ENCODE assay signal across 11 mouse cellular contexts in genomic region chr10:77591546-77591945, GRCm38 (mm10). TPM values are rescaled to one million over a fixed set of nuclear protein-coding genes. Genes with fewer than 3 reads are reported as not detected.
DNase-seq lines count a peak whose midpoint lies in the region; ATAC-seq lines count a peak whose summit lies in the region.
"Had no signal": no experiment of that assay in that cellular context is flagged by ENCODE, and none has a peak within 500 bp of the region (broad histone marks: within the 10 kb centered on the region; RNA-seq: fewer than 3 reads in every experiment).

No protein-coding gene starts in this region.

- peak; percentile 46 to 69 for DNase-seq in layer of hippocampus, adult 18-20 months (ENCODE audit: low spot score in 2 of 2)
- DNase-seq in layer of hippocampus, postnatal 36 days, result no peak
- no peak for DNase-seq in neural tube, embryonic 10.5 days (ENCODE audit: extremely low spot score, low spot score)
- peak; percentile 72 to 95 for DNase-seq in left cerebral cortex, postnatal 25 days (ENCODE audit: low spot score in 2 of 2)

- H3K4me3 ChIP-seq in neural tube, embryonic 15.5 days (replicated peaks), result no peak overlapping the region
- no peak overlapping the region for H3K4me3 ChIP-seq in forebrain, embryonic 16.5 days (replicated peaks; ENCODE audit: low read length)
- H3K4me3 ChIP-seq: embryonic facial prominence, embryonic 12.5 days; hindbrain, embryonic 15.5 days; limb, embryonic 15.5 days; lung, embryonic 15.5 days had no signal

- no peaks in the 10 kb centered on the region for H3K9me3 ChIP-seq in neural tube, embryonic 15.5 days (replicated peaks)
- H3K9me3 ChIP-seq in forebrain, embryonic 16.5 days (ENCODE audit: control insufficient read depth, low read length), result no peaks in the 10 kb centered on the region
- H3K9me3 ChIP-seq: embryonic facial prominence, embryonic 12.5 days; hindbrain, embryonic 15.5 days; limb, embryonic 15.5 days; lung, embryonic 15.5 days had no signal

- H3K4me2 ChIP-seq in neural tube, embryonic 15.5 days, result no peak overlapping the region
- no peak overlapping the region for H3K4me2 ChIP-seq in forebrain, embryonic 16.5 days (ENCODE audit: low read length)
- H3K4me2 ChIP-seq: embryonic facial prominence, embryonic 12.5 days; hindbrain, embryonic 15.5 days; limb, embryonic 15.5 days; lung, embryonic 15.5 days had no signal

- no peak for ATAC-seq in neural tube, embryonic 15.5 days (ENCODE audit: low FRiP score)
- no peak for ATAC-seq in megakaryocyte-erythroid progenitor cell, adult 5-6 weeks (replicated peaks; ENCODE audit: low FRiP score, low TSS enrichment, poor library complexity, severe bottlenecking)
- no peak for ATAC-seq in forebrain, embryonic 16.5 days

- H3K36me3 ChIP-seq in neural tube, embryonic 15.5 days, result peaks cover 66% of the 10 kb centered on the region
- peaks cover 17% of the 10 kb centered on the region for H3K36me3 ChIP-seq in forebrain, embryonic 16.5 days (ENCODE audit: control insufficient read depth, insufficient read depth)

- intact Hi-C loops in left cerebral cortex, postnatal 25 days (cut with DNase I), result loop anchor here (2.0 kb wide), 1 partner anchor 19 kb away; no protein-coding TSS in a partner anchor

- H3K4me1 ChIP-seq in neural tube, embryonic 15.5 days, result peaks cover 24% of the 10 kb centered on the region
- no peaks in the 10 kb centered on the region for H3K4me1 ChIP-seq in forebrain, embryonic 16.5 days (replicated peaks; ENCODE audit: control insufficient read depth, insufficient read depth, low read length)
- H3K4me1 ChIP-seq: embryonic facial prominence, embryonic 12.5 days had no signal

- H3K27me3 ChIP-seq in neural tube, embryonic 15.5 days (replicated peaks), result no peaks in the 10 kb centered on the region
- H3K27me3 ChIP-seq in forebrain, embryonic 16.5 days (replicated peaks; ENCODE audit: control insufficient read depth, insufficient read depth, low read length), result no peaks in the 10 kb centered on the region
- H3K27me3 ChIP-seq: embryonic facial prominence, embryonic 12.5 days; hindbrain, embryonic 15.5 days; limb, embryonic 15.5 days; lung, embryonic 15.5 days had no signal

- 72% methylated on average over 6 of the region's 6 CpGs for WGBS in neural tube, embryonic 15.5 days
- WGBS in forebrain, embryonic 16.5 days, result 46% methylated on average over 6 of the region's 6 CpGs

- 0 out of 2 replicates have a peak overlapping the region, but pooled peaks have one; percentile 13 for H3K27ac ChIP-seq in neural tube, embryonic 15.5 days (replicated peaks)
- H3K27ac ChIP-seq in forebrain, embryonic 16.5 days (ENCODE audit: low read length), result no peak overlapping the region
- H3K27ac ChIP-seq: embryonic facial prominence, embryonic 12.5 days; hindbrain, embryonic 15.5 days; limb, embryonic 15.5 days; lung, embryonic 15.5 days had no signal

- H3K9ac ChIP-seq in neural tube, embryonic 15.5 days (replicated peaks), result no peak overlapping the region
- no peak overlapping the region for H3K9ac ChIP-seq in forebrain, embryonic 16.5 days (replicated peaks; ENCODE audit: low read depth, low read length)
- H3K9ac ChIP-seq: embryonic facial prominence, embryonic 12.5 days; hindbrain, embryonic 15.5 days; limb, embryonic 15.5 days; lung, embryonic 15.5 days had no signal

RNA-seq across cellular contexts. Expression of gene Pttg1ip, which starts 10.0 kb away (rescaled TPM):
- total RNA-seq in layer of hippocampus, adult 18-20 months (2021), result 10 to 100 TPM; 69.2 to 78.2 TPM
- total RNA-seq in layer of hippocampus, postnatal 36 days (2021), result 10 to 100 TPM; 68.2 to 69.0 TPM
- 73.9 and 91.7 TPM in 2 replicates for polyA plus RNA-seq in neural tube, embryonic 15.5 days (2015; fragmentation: Nextera tagmentation; extraction: Ambion mirVana)
- total RNA-seq in left cerebral cortex, postnatal 25 days (2021), result 10 to 100 TPM; 71.0 to 87.6 TPM
- 31.7 and 48.4 TPM in 2 replicates for total RNA-seq in megakaryocyte-erythroid progenitor cell, adult 5-6 weeks (2014; fragmentation: Nextera tagmentation)
- 36.3 and 37.6 TPM in 2 replicates for total RNA-seq in megakaryocyte-erythroid progenitor cell, adult 5-6 weeks (2017)
- 73.3 and 80.5 TPM in 2 replicates for polyA plus RNA-seq in forebrain, embryonic 16.5 days (2015; fragmentation: Nextera tagmentation; extraction: Ambion mirVana)

RNA-seq across cellular contexts. Expression of gene Sumo3, which starts 14.4 kb away (rescaled TPM):
- total RNA-seq in layer of hippocampus, adult 18-20 months (2021), result 100 to 1,000 TPM; 144 to 147 TPM
- 100 to 1,000 TPM; 127 TPM for total RNA-seq in layer of hippocampus, postnatal 36 days (2021)
- polyA plus RNA-seq in neural tube, embryonic 15.5 days (2015; fragmentation: Nextera tagmentation; extraction: Ambion mirVana), result 275 and 286 TPM in 2 replicates
- total RNA-seq in left cerebral cortex, postnatal 25 days (2021), result 100 to 1,000 TPM; 133 to 140 TPM
- total RNA-seq in megakaryocyte-erythroid progenitor cell, adult 5-6 weeks (2014; fragmentation: Nextera tagmentation), result 71.3 and 81.0 TPM in 2 replicates
- total RNA-seq in megakaryocyte-erythroid progenitor cell, adult 5-6 weeks (2017), result 150 and 265 TPM in 2 replicates
- polyA plus RNA-seq in forebrain, embryonic 16.5 days (2015; fragmentation: Nextera tagmentation; extraction: Ambion mirVana), result 335 and 349 TPM in 2 replicates

RNA-seq across cellular contexts. Expression of gene Gm49325, which starts 14.5 kb away (rescaled TPM):
- 10 to 100 TPM; 31.6 to 32.6 TPM for total RNA-seq in layer of hippocampus, adult 18-20 months (2021)
- 10 to 100 TPM; 17.2 to 29.6 TPM for total RNA-seq in layer of hippocampus, postnatal 36 days (2021)
- 1.4 and 2.4 TPM in 2 replicates for polyA plus RNA-seq in neural tube, embryonic 15.5 days (2015; fragmentation: Nextera tagmentation; extraction: Ambion mirVana)
- 10 to 100 TPM; 14.2 to 16.3 TPM for total RNA-seq in left cerebral cortex, postnatal 25 days (2021)
- total RNA-seq in megakaryocyte-erythroid progenitor cell, adult 5-6 weeks (2014; fragmentation: Nextera tagmentation), result not detected in 2 replicates
- total RNA-seq in megakaryocyte-erythroid progenitor cell, adult 5-6 weeks (2017), result not detected in 2 replicates
- polyA plus RNA-seq in forebrain, embryonic 16.5 days (2015; fragmentation: Nextera tagmentation; extraction: Ambion mirVana), result 1.2 and 8.4 TPM in 2 replicates

RNA-seq across cellular contexts. Expression of gene Ube2g2, which starts 30.5 kb away (rescaled TPM):
- 10 to 100 TPM; 84.7 to 86.9 TPM for total RNA-seq in layer of hippocampus, adult 18-20 months (2021)
- 10 to 100 TPM; 83.8 to 95.4 TPM for total RNA-seq in layer of hippocampus, postnatal 36 days (2021)
- polyA plus RNA-seq in neural tube, embryonic 15.5 days (2015; fragmentation: Nextera tagmentation; extraction: Ambion mirVana), result 77.1 and 79.6 TPM in 2 replicates
- total RNA-seq in left cerebral cortex, postnatal 25 days (2021), result 10 to 100 TPM; 43.7 to 51.3 TPM
- 39.4 and 43.2 TPM in 2 replicates for total RNA-seq in megakaryocyte-erythroid progenitor cell, adult 5-6 weeks (2014; fragmentation: Nextera tagmentation)
- total RNA-seq in megakaryocyte-erythroid progenitor cell, adult 5-6 weeks (2017), result 48.1 and 50.7 TPM in 2 replicates
- polyA plus RNA-seq in forebrain, embryonic 16.5 days (2015; fragmentation: Nextera tagmentation; extraction: Ambion mirVana), result 107 and 114 TPM in 2 replicates

Comparison
In these comparisons a context has a peak if more than half of its experiments do, and no peak if none do; other contexts are left out.
1. DNase-seq: peak in layer of hippocampus, adult 18-20 months (2 of 2) and left cerebral cortex, postnatal 25 days (2 of 2); none in layer of hippocampus, postnatal 36 days (0 of 2) and neural tube, embryonic 10.5 days (single experiment).
2. RNA of gene Gm49325, which starts 14.5 kb away (total RNA-seq): 31.6 to 32.6 TPM in layer of hippocampus, adult 18-20 months, 17.2 to 29.6 TPM in layer of hippocampus, postnatal 36 days and 14.2 to 16.3 TPM in left cerebral cortex, postnatal 25 days; not detected in megakaryocyte-erythroid progenitor cell, adult 5-6 weeks; every median in the first group is over 10 times any median in the second.